In genomic region chr5:148409465-148409864, GRCm38 (mm10) we compare ENCODE assay signal across 24 mouse cellular contexts. TPM values are rescaled to one million over a fixed set of nuclear protein-coding genes. Genes with fewer than 3 reads are reported as not detected.
DNase-seq lines count a peak whose midpoint lies in the region; ATAC-seq and TF ChIP-seq lines count a peak whose summit lies in the region.
"Had no signal": no experiment of that assay in that cellular context is flagged by ENCODE, and none has a peak within 500 bp of the region (broad histone marks: within the 10 kb centered on the region; RNA-seq: fewer than 3 reads in every experiment).

No protein-coding gene starts in this region.

- no peaks in the 10 kb centered on the region for H3K9me3 ChIP-seq in heart, postnatal 0 days (replicated peaks; ENCODE audit: control insufficient read depth, low read length)
- H3K9me3 ChIP-seq in intestine, embryonic 16.5 days (ENCODE audit: control insufficient read depth, low read length), result no peaks in the 10 kb centered on the region
- H3K9me3 ChIP-seq in kidney, embryonic 15.5 days (replicated peaks), result 0 out of 2 replicates have a peak, but pooled peaks cover 3% of the 10 kb centered on the region
- H3K9me3 ChIP-seq: embryonic facial prominence, embryonic 10.5 days; forebrain, embryonic 15.5 days; neural tube, embryonic 13.5 days had no signal

- peak; percentile 44; the same call in 1 of the 2 replicates for ATAC-seq in heart, postnatal 0 days (ENCODE audit: insufficient read depth, low read depth)
- peak; percentile 61; the same call in 1 of the 2 replicates for ATAC-seq in intestine, embryonic 16.5 days
- ATAC-seq in kidney, embryonic 15.5 days (replicated peaks; ENCODE audit: low FRiP score), result no peak
- ATAC-seq: forebrain, embryonic 15.5 days; hindbrain, postnatal 0 days; Patski had no signal

- TF ChIP-seq POLR2A in heart, adult 2 months (IDR thresholded peaks at IDR 0.05; ENCODE audit: insufficient read depth, low read depth, low read length), result no peak

- no peaks in the 10 kb centered on the region for H3K27me3 ChIP-seq in heart, adult 2 months (ENCODE audit: control insufficient read depth, insufficient read depth, low read length)
- no peaks in the 10 kb centered on the region for H3K27me3 ChIP-seq in heart, postnatal 0 days (ENCODE audit: control insufficient read depth, insufficient read depth, low read length)
- H3K27me3 ChIP-seq in intestine, embryonic 16.5 days (replicated peaks; ENCODE audit: control insufficient read depth, insufficient read depth, low read length), result no peaks in the 10 kb centered on the region
- no peaks in the 10 kb centered on the region for H3K27me3 ChIP-seq in kidney, embryonic 15.5 days
- H3K27me3 ChIP-seq: CH12.LX; forebrain, embryonic 15.5 days; neural tube, embryonic 13.5 days; Patski had no signal

- H3K36me3 ChIP-seq in heart, adult 2 months (ENCODE audit: control insufficient read depth, insufficient read depth, low read length), result no peaks in the 10 kb centered on the region
- H3K36me3 ChIP-seq in heart, postnatal 0 days (replicated peaks; ENCODE audit: control insufficient read depth, insufficient read depth, low read length), result no peaks in the 10 kb centered on the region
- no peaks in the 10 kb centered on the region for H3K36me3 ChIP-seq in intestine, embryonic 16.5 days (ENCODE audit: control insufficient read depth, insufficient read depth, low read length)
- H3K36me3 ChIP-seq in kidney, embryonic 15.5 days, result no peaks in the 10 kb centered on the region
- H3K36me3 ChIP-seq: embryonic facial prominence, embryonic 10.5 days; forebrain, embryonic 15.5 days; G1E; neural tube, embryonic 13.5 days had no signal

- 23% methylated on average over 8 of the region's 8 CpGs for WGBS in heart, adult 2 months
- WGBS in heart, postnatal 0 days, result 26% methylated on average over 8 of the region's 8 CpGs
- 66% methylated on average over 8 of the region's 8 CpGs for WGBS in intestine, embryonic 16.5 days
- WGBS in kidney, embryonic 15.5 days, result 75% methylated on average over 8 of the region's 8 CpGs

- no peak overlapping the region for H3K9ac ChIP-seq in heart, adult 2 months (ENCODE audit: low read depth, low read length)
- no peak overlapping the region for H3K9ac ChIP-seq in heart, postnatal 0 days (replicated peaks; ENCODE audit: low read depth, low read length)
- no peak overlapping the region for H3K9ac ChIP-seq in intestine, embryonic 16.5 days (ENCODE audit: low read depth, low read length)
- H3K9ac ChIP-seq in kidney, embryonic 15.5 days, result no peak overlapping the region
- H3K9ac ChIP-seq: forebrain, embryonic 15.5 days; neural tube, embryonic 13.5 days had no signal

- H3K4me2 ChIP-seq in heart, postnatal 0 days (ENCODE audit: low read depth, low read length), result no peak overlapping the region
- H3K4me2 ChIP-seq in intestine, embryonic 16.5 days (ENCODE audit: low read depth, low read length), result no peak overlapping the region
- H3K4me2 ChIP-seq in kidney, embryonic 15.5 days, result no peak overlapping the region
- H3K4me2 ChIP-seq: forebrain, embryonic 15.5 days; neural tube, embryonic 13.5 days had no signal

- TF ChIP-seq CTCF in heart, adult 2 months (IDR thresholded peaks at IDR 0.05), result no peak
- TF ChIP-seq CTCF in heart, postnatal 0 days (IDR thresholded peaks at IDR 0.05; ENCODE audit: low read depth), result no peak

- H3K27ac ChIP-seq in heart, adult 2 months, result no peak overlapping the region
- no peak overlapping the region for H3K27ac ChIP-seq in heart, postnatal 0 days (ENCODE audit: low read depth)
- H3K27ac ChIP-seq in intestine, embryonic 16.5 days (ENCODE audit: low read length), result no peak overlapping the region
- no peak overlapping the region for H3K27ac ChIP-seq in kidney, embryonic 15.5 days
- H3K27ac ChIP-seq: embryonic facial prominence, embryonic 10.5 days; forebrain, embryonic 15.5 days; hindbrain, postnatal 0 days; neural tube, embryonic 13.5 days; stomach, postnatal 0 days had no signal

- peak; percentile 32; the same call in 1 of the 2 replicates for TF ChIP-seq EP300 in heart, adult 2 months (IDR thresholded peaks at IDR 0.05; ENCODE audit: insufficient read depth, low read depth, low read length)
- TF ChIP-seq EP300 in heart, postnatal 0 days (IDR thresholded peaks at IDR 0.05; ENCODE audit: low read depth), result no peak

- H3K79me2 ChIP-seq in heart, adult 2 months (replicated peaks; ENCODE audit: control insufficient read depth, insufficient read depth, low read length), result no peaks in the 10 kb centered on the region

- H3K4me1 ChIP-seq in heart, adult 2 months (ENCODE audit: control insufficient read depth, insufficient read depth, low read length), result peaks cover 2% of the 10 kb centered on the region; the same call in 1 of the 2 replicates
- H3K4me1 ChIP-seq in heart, postnatal 0 days (ENCODE audit: control insufficient read depth, insufficient read depth), result no peaks in the 10 kb centered on the region
- 0 out of 2 replicates have a peak, but pooled peaks cover 3% of the 10 kb centered on the region for H3K4me1 ChIP-seq in intestine, embryonic 16.5 days (ENCODE audit: control insufficient read depth, insufficient read depth, low read length)
- no peaks in the 10 kb centered on the region for H3K4me1 ChIP-seq in kidney, embryonic 15.5 days
- H3K4me1 ChIP-seq: embryonic facial prominence, embryonic 10.5 days; neural tube, embryonic 13.5 days had no signal

- no peak overlapping the region for H3K4me3 ChIP-seq in heart, adult 2 months
- H3K4me3 ChIP-seq in heart, postnatal 0 days (ENCODE audit: low read depth, low read length), result no peak overlapping the region
- H3K4me3 ChIP-seq in intestine, embryonic 16.5 days (ENCODE audit: low read length), result no peak overlapping the region
- H3K4me3 ChIP-seq in kidney, embryonic 15.5 days (replicated peaks), result no peak overlapping the region
- H3K4me3 ChIP-seq: embryonic facial prominence, embryonic 10.5 days; forebrain, embryonic 15.5 days; neural tube, embryonic 13.5 days had no signal

- intact Hi-C loops in heart, adult 2 months (cut with DNase I), result no loop called here
- intact Hi-C loops in left cerebral cortex, postnatal 14 days (cut with DNase I), result no loop called here

- DNase-seq in heart, adult 2 months, result peak; percentile 44 to 58
- peak; percentile 42 to 71 for DNase-seq in heart, adult 9 months (ENCODE audit: low spot score in 2 of 2)
- DNase-seq in heart, postnatal 0 days (ENCODE audit: low spot score), result peak; percentile 39
- DNase-seq in thymus, postnatal 4 days, result no peak
- no peak for DNase-seq in left cerebral cortex, postnatal 14 days (ENCODE audit: low spot score in 2 of 2)
- DNase-seq: adrenal gland, adult 2 months; B cell, adult 2 months; cerebellum, adult 11-12 months; cerebellum, postnatal 10 days; gastrocnemius, postnatal 14 days; kidney, adult 18-20 months; kidney, postnatal 10 days; lung, postnatal 4 days; midbrain, embryonic 14.5 days had no signal

RNA-seq across cellular contexts. Expression of gene Slc7a1, which starts 9.8 kb away (rescaled TPM):
- total RNA-seq in heart, adult 2 months (2021), result 10 to 100 TPM; 14.0 to 14.4 TPM
- 10.9 and 18.9 TPM in 2 replicates for polyA plus RNA-seq in heart, adult 2 months (2012; rRNA removed)
- 21.0 and 31.0 TPM in 2 replicates for total RNA-seq in heart, postnatal 0 days (2014; rRNA removed; ENCODE audit: low replicate concordance)
- polyA plus RNA-seq in heart, postnatal 0 days (2015; fragmentation: Nextera tagmentation; extraction: Ambion mirVana), result 7.7 and 13.2 TPM in 2 replicates
- polyA plus RNA-seq in intestine, embryonic 16.5 days (2015; fragmentation: Nextera tagmentation; extraction: Ambion mirVana), result 20.0 and 22.5 TPM in 2 replicates
- 21.0 and 21.7 TPM in 2 replicates for polyA plus RNA-seq in kidney, embryonic 15.5 days (2015; fragmentation: Nextera tagmentation; extraction: Ambion mirVana)
- 10 to 100 TPM; 47.9 to 50.6 TPM for total RNA-seq in left cerebral cortex, postnatal 14 days (2021)

Comparison
In these comparisons a context has a peak if more than half of its experiments do, and no peak if none do; other contexts are left out.
1. DNase-seq: peak in heart, adult 2 months (2 of 2), heart, adult 9 months (2 of 2) and heart, postnatal 0 days (single experiment); none in thymus, postnatal 4 days (single experiment) and left cerebral cortex, postnatal 14 days (0 of 2).